Mouse (Mus musculus): ENCODE measurements at regions not wholly inside any gene's neighbourhood (a gene's known extent, or its start where the extent isn't known, plus 50 kb on each side); places are given as distances from the start of the nearest gene placed in this dataset.

- DNase-seq (ENCODE audit: low read depth), result no peak
- TF ChIP-seq CTCF (IDR thresholded peaks at IDR 0.05; ENCODE audit: borderline replicate concordance, extremely low read depth, insufficient read depth, insufficient read length), result no peak
- no peak for TF ChIP-seq POLR2A (IDR thresholded peaks at IDR 0.05; ENCODE audit: borderline replicate concordance, extremely low read depth, insufficient read depth, insufficient read length, poor library complexity, severe bottlenecking)
These were observed 166.5 kb downstream of the Smarca1 start for GRCm38 (mm10) chrX:47726285-47726684.

GRCm38 (mm10) chrX:47703080-47703479, 189.7 kb downstream of the Smarca1 start:
- DNase-seq (ENCODE audit: low read depth), result peak; percentile 7
- TF ChIP-seq POLR2A (IDR thresholded peaks at IDR 0.05; ENCODE audit: borderline replicate concordance, extremely low read depth, insufficient read depth, insufficient read length, poor library complexity, severe bottlenecking), result no peak
- no peak for TF ChIP-seq CTCF (IDR thresholded peaks at IDR 0.05; ENCODE audit: borderline replicate concordance, extremely low read depth, insufficient read depth, insufficient read length)

GRCm38 (mm10) chrX:47668778-47669177, 224.0 kb downstream of the Smarca1 start:
- DNase-seq (ENCODE audit: low read depth), result no peak
- no peak for TF ChIP-seq CTCF (IDR thresholded peaks at IDR 0.05; ENCODE audit: borderline replicate concordance, extremely low read depth, insufficient read depth, insufficient read length)
- no peak for TF ChIP-seq POLR2A (IDR thresholded peaks at IDR 0.05; ENCODE audit: borderline replicate concordance, extremely low read depth, insufficient read depth, insufficient read length, poor library complexity, severe bottlenecking)

GRCm38 (mm10) chrX:47646523-47646922, 246.3 kb downstream of the Smarca1 start:
- no peak for TF ChIP-seq POLR2A (IDR thresholded peaks at IDR 0.05; ENCODE audit: borderline replicate concordance, extremely low read depth, insufficient read depth, insufficient read length, poor library complexity, severe bottlenecking)
- no peak for TF ChIP-seq CTCF (IDR thresholded peaks at IDR 0.05; ENCODE audit: borderline replicate concordance, extremely low read depth, insufficient read depth, insufficient read length)
- no peak for DNase-seq (ENCODE audit: low read depth)

- TF ChIP-seq POLR2A (IDR thresholded peaks at IDR 0.05; ENCODE audit: borderline replicate concordance, extremely low read depth, insufficient read depth, insufficient read length, poor library complexity, severe bottlenecking) (no peak), CTCF (IDR thresholded peaks at IDR 0.05; ENCODE audit: borderline replicate concordance, extremely low read depth, insufficient read depth, insufficient read length) (no peak)
- DNase-seq (ENCODE audit: low read depth), result peak; percentile 61
These were observed 251.6 kb downstream of the Smarca1 start for GRCm38 (mm10) chrX:47641191-47641590.

- no peak for DNase-seq (ENCODE audit: low read depth)
- TF ChIP-seq POLR2A (IDR thresholded peaks at IDR 0.05; ENCODE audit: borderline replicate concordance, extremely low read depth, insufficient read depth, insufficient read length, poor library complexity, severe bottlenecking) (no peak), CTCF (IDR thresholded peaks at IDR 0.05; ENCODE audit: borderline replicate concordance, extremely low read depth, insufficient read depth, insufficient read length) (no peak)
These were observed 253.9 kb downstream of the Smarca1 start for GRCm38 (mm10) chrX:47638831-47639316.

GRCm38 (mm10) chrX:47622881-47623613, 269.7 kb downstream of the Smarca1 start:
- TF ChIP-seq CTCF (IDR thresholded peaks at IDR 0.05; ENCODE audit: borderline replicate concordance, extremely low read depth, insufficient read depth, insufficient read length), result no peak
- no peak for TF ChIP-seq POLR2A (IDR thresholded peaks at IDR 0.05; ENCODE audit: borderline replicate concordance, extremely low read depth, insufficient read depth, insufficient read length, poor library complexity, severe bottlenecking)
- DNase-seq (ENCODE audit: low read depth), result no peak

- TF ChIP-seq POLR2A (IDR thresholded peaks at IDR 0.05; ENCODE audit: borderline replicate concordance, extremely low read depth, insufficient read depth, insufficient read length, poor library complexity, severe bottlenecking), result no peak
- TF ChIP-seq CTCF (IDR thresholded peaks at IDR 0.05; ENCODE audit: borderline replicate concordance, extremely low read depth, insufficient read depth, insufficient read length), result no peak
- peak; percentile 25 for DNase-seq (ENCODE audit: low read depth)
These were observed 280.4 kb downstream of the Smarca1 start for GRCm38 (mm10) chrX:47612364-47612763.

Measured in brain, embryonic 14.5 days (tissue).